Comparison of ENCODE assay signal across 16 mouse cellular contexts in genomic region chr1:31149671-31150070, GRCm38 (mm10). TPM values are rescaled to one million over a fixed set of nuclear protein-coding genes. Genes with fewer than 3 reads are reported as not detected.
DNase-seq lines count a peak whose midpoint lies in the region; ATAC-seq lines count a peak whose summit lies in the region.
"Had no signal": no experiment of that assay in that cellular context is flagged by ENCODE, and none has a peak within 500 bp of the region (broad histone marks: within the 10 kb centered on the region; RNA-seq: fewer than 3 reads in every experiment).

No protein-coding gene starts in this region.

- H3K4me1 ChIP-seq in hindbrain, embryonic 11.5 days (replicated peaks; ENCODE audit: control insufficient read depth, insufficient read depth, low read length): no peaks in the 10 kb centered on the region
- no peaks in the 10 kb centered on the region for H3K4me1 ChIP-seq in hindbrain, embryonic 16.5 days (ENCODE audit: control insufficient read depth, insufficient read depth, low read depth, low read length)
- peaks cover 29% of the 10 kb centered on the region for H3K4me1 ChIP-seq in limb, embryonic 10.5 days
- H3K4me1 ChIP-seq in midbrain, embryonic 15.5 days: no peaks in the 10 kb centered on the region

- DNase-seq in hindbrain, embryonic 11.5 days (ENCODE audit: low spot score): peak; percentile 5
- peak; percentile 66 for DNase-seq in embryo, embryonic 11 days
- DNase-seq in limb, embryonic 10.5 days (ENCODE audit: low spot score): peak; percentile 50
- peak; percentile 65 for DNase-seq in mesoderm, embryonic 11.5 days (ENCODE audit: low read depth, low spot score)
- no peak for DNase-seq in thymus, postnatal 10 days (ENCODE audit: low spot score in 2 of 2)
- no peak for DNase-seq in gastrocnemius, postnatal 14 days
- DNase-seq: left cerebral cortex, postnatal 4 days had no signal

- H3K27me3 ChIP-seq in hindbrain, embryonic 11.5 days (ENCODE audit: control insufficient read depth, insufficient read depth, low read length): no peaks in the 10 kb centered on the region
- no peaks in the 10 kb centered on the region for H3K27me3 ChIP-seq in hindbrain, embryonic 16.5 days (replicated peaks; ENCODE audit: control insufficient read depth, insufficient read depth, low read length)
- H3K27me3 ChIP-seq in limb, embryonic 10.5 days (ENCODE audit: low read depth, poor library complexity, severe bottlenecking): no peaks in the 10 kb centered on the region
- H3K27me3 ChIP-seq in midbrain, embryonic 15.5 days (replicated peaks): no peaks in the 10 kb centered on the region
- H3K27me3 ChIP-seq: embryonic facial prominence, embryonic 13.5 days; heart, embryonic 12.5 days had no signal

- no peaks in the 10 kb centered on the region for H3K9me3 ChIP-seq in hindbrain, embryonic 11.5 days (ENCODE audit: control insufficient read depth, low read length)
- H3K9me3 ChIP-seq in hindbrain, embryonic 16.5 days (ENCODE audit: control insufficient read depth, low read length): no peaks in the 10 kb centered on the region
- H3K9me3 ChIP-seq in limb, embryonic 10.5 days (replicated peaks): no peaks in the 10 kb centered on the region
- no peaks in the 10 kb centered on the region for H3K9me3 ChIP-seq in midbrain, embryonic 15.5 days
- H3K9me3 ChIP-seq: embryonic facial prominence, embryonic 13.5 days; heart, embryonic 12.5 days had no signal

- H3K36me3 ChIP-seq in hindbrain, embryonic 11.5 days (ENCODE audit: control insufficient read depth, insufficient read depth, low read length): no peaks in the 10 kb centered on the region
- H3K36me3 ChIP-seq in hindbrain, embryonic 16.5 days (ENCODE audit: control insufficient read depth, insufficient read depth, low read length): no peaks in the 10 kb centered on the region
- no peaks in the 10 kb centered on the region for H3K36me3 ChIP-seq in limb, embryonic 10.5 days
- no peaks in the 10 kb centered on the region for H3K36me3 ChIP-seq in midbrain, embryonic 15.5 days (replicated peaks)
- H3K36me3 ChIP-seq: embryonic facial prominence, embryonic 13.5 days; heart, embryonic 12.5 days had no signal

- H3K27ac ChIP-seq in hindbrain, embryonic 11.5 days (ENCODE audit: low read depth, low read length): no peak overlapping the region
- no peak overlapping the region for H3K27ac ChIP-seq in hindbrain, embryonic 16.5 days (ENCODE audit: low read depth, low read length)
- H3K27ac ChIP-seq in limb, embryonic 10.5 days: peak overlapping the region; percentile 70
- H3K27ac ChIP-seq in midbrain, embryonic 15.5 days: no peak overlapping the region
- H3K27ac ChIP-seq: embryonic facial prominence, embryonic 13.5 days; hindbrain, postnatal 0 days had no signal

- H3K4me3 ChIP-seq in hindbrain, embryonic 11.5 days (ENCODE audit: low read depth, low read length): no peak overlapping the region
- no peak overlapping the region for H3K4me3 ChIP-seq in hindbrain, embryonic 16.5 days (ENCODE audit: low read length)
- no peak overlapping the region for H3K4me3 ChIP-seq in limb, embryonic 10.5 days
- no peak overlapping the region for H3K4me3 ChIP-seq in midbrain, embryonic 15.5 days
- H3K4me3 ChIP-seq: embryonic facial prominence, embryonic 13.5 days; heart, embryonic 12.5 days; myocyte had no signal

- H3K4me2 ChIP-seq in hindbrain, embryonic 11.5 days (replicated peaks; ENCODE audit: low read depth, low read length): no peak overlapping the region
- no peak overlapping the region for H3K4me2 ChIP-seq in hindbrain, embryonic 16.5 days (ENCODE audit: low read length)
- no peak overlapping the region for H3K4me2 ChIP-seq in midbrain, embryonic 15.5 days
- H3K4me2 ChIP-seq: embryonic facial prominence, embryonic 13.5 days; heart, embryonic 12.5 days had no signal

- intact Hi-C loops in gastrocnemius, postnatal 14 days (cut with DNase I; ENCODE audit: low total_unique reads): loop anchor here (5.0 to 10.0 kb wide), 2 partner anchors 225 to 372 kb away; no protein-coding TSS in a partner anchor

- ATAC-seq in hindbrain, embryonic 11.5 days (ENCODE audit: low FRiP score): no peak
- no peak for ATAC-seq in hindbrain, embryonic 16.5 days
- no peak for ATAC-seq in midbrain, embryonic 15.5 days (replicated peaks)
- ATAC-seq: hindbrain, postnatal 0 days had no signal

- WGBS in hindbrain, embryonic 11.5 days: 61% methylated on average over 6 of the region's 6 CpGs
- WGBS in hindbrain, embryonic 16.5 days: 67% methylated on average over 6 of the region's 6 CpGs
- 23% methylated on average over 6 of the region's 6 CpGs for WGBS in limb, embryonic 10.5 days
- 69% methylated on average over 6 of the region's 6 CpGs for WGBS in midbrain, embryonic 15.5 days

- H3K9ac ChIP-seq in hindbrain, embryonic 11.5 days (ENCODE audit: low read depth, low read length): no peak overlapping the region
- no peak overlapping the region for H3K9ac ChIP-seq in hindbrain, embryonic 16.5 days (ENCODE audit: low read depth, low read length)
- no peak overlapping the region for H3K9ac ChIP-seq in midbrain, embryonic 15.5 days
- H3K9ac ChIP-seq: embryonic facial prominence, embryonic 13.5 days; heart, embryonic 12.5 days had no signal

RNA-seq across cellular contexts. Expression of gene Lgsn, which starts 26.5 kb away (rescaled TPM):
- not detected in 2 replicates for polyA plus RNA-seq in hindbrain, embryonic 11.5 days (2014; fragmentation: Nextera tagmentation; extraction: Ambion mirVana)
- not detected in 2 replicates for polyA plus RNA-seq in hindbrain, embryonic 16.5 days (2015; fragmentation: Nextera tagmentation; extraction: Ambion mirVana)
- not detected in 2 replicates for polyA plus RNA-seq in limb, embryonic 10.5 days (2016; fragmentation: Nextera tagmentation; extraction: Ambion mirVana)
- polyA plus RNA-seq in midbrain, embryonic 15.5 days (2015; fragmentation: Nextera tagmentation; extraction: Ambion mirVana): not detected in 2 replicates
- total RNA-seq in gastrocnemius, postnatal 14 days (2021): not detected
- total RNA-seq: hindbrain, postnatal 0 days; layer of hippocampus, adult 18-20 months; left cerebral cortex, postnatal 4 days; megakaryocyte progenitor cell, adult 5-6 weeks had no signal
- polyA plus RNA-seq: C2C12; embryonic facial prominence, embryonic 13.5 days; heart, embryonic 12.5 days; hindbrain, postnatal 0 days; myocyte had no signal

Comparison
In these comparisons a context has a peak if more than half of its experiments do, and no peak if none do; other contexts are left out.
1. DNase-seq: peak in hindbrain, embryonic 11.5 days (single experiment), embryo, embryonic 11 days (single experiment), limb, embryonic 10.5 days (single experiment) and mesoderm, embryonic 11.5 days (single experiment); none in thymus, postnatal 10 days (0 of 2) and gastrocnemius, postnatal 14 days (single experiment).